Mouse (Mus musculus) CD4-positive, CD25-positive, alpha-beta regulatory T cell, adult 2 months (primary cell): ENCODE data around the gene Mkrn2os.

Source experiments
- DNase-seq: peaks from one replicate; pipeline ENCODE4 v3.0.0-alpha.2; 2012; ENCODE audit warnings: low read depth, low spot score

Gene Mkrn2os

DNA sequence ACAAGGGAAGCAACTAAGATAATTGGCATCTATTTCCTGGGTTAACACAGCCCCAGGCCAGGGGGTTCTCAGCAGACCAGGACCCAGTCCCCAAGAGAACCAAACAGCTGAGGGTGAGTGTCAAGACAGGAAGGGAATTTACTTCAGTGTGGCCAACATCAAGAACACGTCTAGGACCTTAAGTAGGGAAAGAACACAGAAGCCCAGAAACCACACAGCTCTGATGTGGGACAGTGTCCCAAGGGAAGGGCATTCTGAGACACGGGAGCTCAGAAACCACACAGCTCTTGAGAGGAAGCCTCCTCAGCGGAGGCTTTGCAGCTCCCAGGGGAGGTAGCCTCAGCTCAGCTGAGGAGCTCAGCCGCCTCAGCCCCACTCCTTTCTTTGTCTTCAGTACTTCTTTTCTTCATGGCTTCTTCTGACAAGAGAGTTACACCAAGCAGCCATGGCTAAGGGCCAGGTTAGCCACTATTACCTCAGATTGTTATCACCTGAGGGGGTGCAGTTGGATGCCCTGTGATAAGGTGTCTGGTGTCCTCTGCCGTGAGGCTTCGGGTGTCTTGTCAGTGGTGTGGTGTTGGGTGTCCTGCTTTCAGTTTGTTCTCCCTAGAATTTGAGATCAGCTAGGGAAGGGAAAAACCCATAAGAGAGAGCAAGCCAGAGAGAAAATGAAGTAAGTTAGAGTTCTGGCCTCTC is 8.8 kb downstream of the Mkrn2os start:
- DNase-seq, result no peak

DNA sequence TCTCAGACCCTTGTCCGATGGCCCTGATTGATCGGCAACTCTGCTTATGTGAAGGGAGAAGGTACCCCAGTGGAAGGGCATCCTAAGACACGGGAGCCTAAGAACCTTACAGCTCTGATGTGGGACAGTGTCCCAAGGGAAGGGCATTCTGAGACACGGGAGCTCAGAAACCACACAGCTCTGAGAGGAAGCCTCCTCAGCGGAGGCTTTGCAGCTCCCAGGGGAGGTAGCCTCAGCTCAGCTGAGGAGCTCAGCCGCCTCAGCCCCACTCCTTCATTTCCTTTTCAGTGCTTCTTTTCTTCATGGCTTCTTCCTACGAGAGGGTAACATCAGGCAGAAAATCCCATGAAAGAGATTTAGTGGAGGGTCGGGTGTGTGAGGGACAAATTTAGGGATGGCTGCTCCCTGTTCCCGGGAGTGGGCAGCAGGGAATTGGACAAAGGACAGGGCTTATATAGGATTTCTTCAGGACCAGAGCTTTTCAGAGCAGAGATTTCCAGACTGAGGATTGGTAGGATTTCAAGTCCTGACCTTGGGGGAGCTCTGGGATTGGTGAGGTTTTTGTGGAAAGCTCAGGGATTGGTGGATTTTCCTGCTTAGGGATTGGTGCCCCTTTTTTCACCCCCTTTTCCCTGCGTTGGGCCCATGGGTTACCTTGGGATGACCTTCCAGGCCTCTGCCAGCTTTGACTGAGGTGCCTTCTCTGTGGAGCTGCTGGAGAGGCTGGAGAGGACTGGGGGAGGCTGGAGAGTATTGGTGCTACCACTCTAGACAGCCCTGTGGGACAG is 9.9 kb downstream of the Mkrn2os start:
- no peak for DNase-seq

DNA sequence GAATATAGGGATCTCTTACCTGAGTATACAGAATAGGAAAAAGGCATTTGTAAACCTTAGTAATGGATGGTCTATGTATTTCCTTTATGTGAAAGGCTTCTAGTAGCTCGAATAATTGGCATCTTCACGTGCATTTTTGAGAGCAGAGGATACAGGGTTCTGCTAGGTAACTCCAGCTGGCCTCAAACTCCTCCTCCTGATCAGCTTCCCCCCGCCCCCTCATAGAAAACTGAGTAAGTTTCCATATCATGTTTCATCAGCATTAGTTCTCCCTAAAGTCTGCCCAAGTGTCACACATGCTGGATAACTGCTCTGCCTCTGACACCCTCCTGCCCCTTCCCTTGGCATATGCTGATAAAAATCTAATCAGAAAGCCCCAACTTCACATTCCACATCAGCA is 11.6 kb downstream of the Mkrn2os start:
- DNase-seq, result no peak

DNA sequence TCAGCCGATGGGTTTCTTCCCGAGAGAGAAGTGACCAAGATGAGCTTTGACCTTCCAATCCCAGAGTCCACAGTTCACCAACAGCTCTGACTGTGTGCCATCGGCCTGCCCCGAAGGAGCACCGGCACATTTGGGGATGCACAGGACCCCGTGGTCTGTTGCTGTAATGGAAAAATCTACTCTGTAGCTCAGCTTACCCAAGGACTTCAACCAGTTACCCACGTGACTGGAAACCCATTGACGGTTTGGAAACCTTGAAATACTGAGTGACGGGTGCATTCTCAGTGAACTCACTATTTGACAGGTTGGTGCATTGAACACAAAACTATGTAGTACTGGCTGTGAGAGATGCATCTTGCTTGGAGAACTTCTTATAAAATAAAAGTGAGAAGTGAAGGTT is 14.4 kb downstream of the Mkrn2os start:
- peak; percentile 76 for DNase-seq

DNA sequence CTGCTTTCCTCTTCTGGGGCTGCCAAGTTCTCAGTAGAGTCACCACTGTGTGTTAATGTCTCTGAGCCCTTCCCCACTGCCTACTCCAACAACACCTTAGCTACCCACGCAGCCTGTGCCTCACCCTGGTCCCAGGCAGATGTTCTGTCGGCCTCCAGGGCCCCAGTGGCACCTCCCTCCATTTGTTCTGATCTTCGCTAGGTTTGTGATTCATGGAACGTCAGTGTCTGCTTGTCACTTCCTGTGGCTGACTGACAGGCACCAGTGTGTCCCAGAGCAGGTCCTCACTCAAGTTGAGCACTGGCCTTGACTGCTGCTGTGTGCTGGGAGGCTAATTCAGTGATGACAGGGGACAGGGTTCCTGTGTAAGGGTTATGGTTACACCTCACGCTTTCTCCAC is 15.0 kb downstream of the Mkrn2os start:
- peak; percentile 75 for DNase-seq

DNA sequence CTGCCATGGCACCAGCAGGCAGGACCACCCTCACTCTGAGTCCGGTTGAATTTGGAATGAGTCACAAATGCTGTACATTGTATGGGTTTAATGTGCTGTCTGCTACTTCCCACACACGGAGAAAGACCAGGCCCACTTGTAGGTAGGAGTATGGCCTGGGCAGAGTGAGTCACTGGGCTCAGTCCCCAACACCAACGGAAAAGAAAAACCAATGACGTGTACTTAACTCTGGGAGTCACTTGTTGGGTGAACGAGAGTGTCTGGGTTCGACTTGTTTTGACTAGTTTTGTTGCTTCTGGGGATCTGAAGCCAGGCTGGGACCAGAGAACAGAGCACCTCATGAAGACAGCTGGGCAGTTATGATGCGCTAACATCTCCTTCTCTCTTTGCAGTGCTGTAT is 18.2 kb downstream of the Mkrn2os start:
- peak; percentile 59 for DNase-seq

DNA sequence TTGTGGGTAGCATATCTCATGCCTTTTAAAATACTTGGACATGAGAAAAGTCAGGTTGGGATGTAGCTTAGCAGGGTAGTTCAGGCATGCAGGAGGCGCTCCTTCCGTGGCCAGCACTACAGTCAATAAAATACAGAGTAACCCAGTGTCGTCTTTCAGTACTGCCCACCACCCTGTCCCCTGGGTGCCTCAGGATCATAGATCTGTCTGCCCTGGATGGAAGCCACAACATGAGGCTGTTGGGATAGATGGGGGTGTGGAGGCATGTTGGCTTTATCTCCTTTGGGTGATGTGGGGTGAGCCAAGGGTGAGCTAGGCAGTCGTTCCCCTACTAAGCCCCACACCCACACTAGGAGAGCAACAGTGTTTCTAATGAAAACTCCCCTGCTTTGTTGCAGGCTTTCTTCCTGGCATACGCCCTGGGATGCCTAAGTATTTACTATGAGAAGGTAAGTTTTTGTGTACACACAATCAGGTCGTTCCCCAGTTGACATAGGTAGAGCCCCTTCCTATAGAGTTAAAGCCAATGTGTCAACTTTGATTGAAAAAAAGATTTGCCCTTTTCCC is 26.8 kb downstream of the Mkrn2os start:
- DNase-seq, result no peak

DNA sequence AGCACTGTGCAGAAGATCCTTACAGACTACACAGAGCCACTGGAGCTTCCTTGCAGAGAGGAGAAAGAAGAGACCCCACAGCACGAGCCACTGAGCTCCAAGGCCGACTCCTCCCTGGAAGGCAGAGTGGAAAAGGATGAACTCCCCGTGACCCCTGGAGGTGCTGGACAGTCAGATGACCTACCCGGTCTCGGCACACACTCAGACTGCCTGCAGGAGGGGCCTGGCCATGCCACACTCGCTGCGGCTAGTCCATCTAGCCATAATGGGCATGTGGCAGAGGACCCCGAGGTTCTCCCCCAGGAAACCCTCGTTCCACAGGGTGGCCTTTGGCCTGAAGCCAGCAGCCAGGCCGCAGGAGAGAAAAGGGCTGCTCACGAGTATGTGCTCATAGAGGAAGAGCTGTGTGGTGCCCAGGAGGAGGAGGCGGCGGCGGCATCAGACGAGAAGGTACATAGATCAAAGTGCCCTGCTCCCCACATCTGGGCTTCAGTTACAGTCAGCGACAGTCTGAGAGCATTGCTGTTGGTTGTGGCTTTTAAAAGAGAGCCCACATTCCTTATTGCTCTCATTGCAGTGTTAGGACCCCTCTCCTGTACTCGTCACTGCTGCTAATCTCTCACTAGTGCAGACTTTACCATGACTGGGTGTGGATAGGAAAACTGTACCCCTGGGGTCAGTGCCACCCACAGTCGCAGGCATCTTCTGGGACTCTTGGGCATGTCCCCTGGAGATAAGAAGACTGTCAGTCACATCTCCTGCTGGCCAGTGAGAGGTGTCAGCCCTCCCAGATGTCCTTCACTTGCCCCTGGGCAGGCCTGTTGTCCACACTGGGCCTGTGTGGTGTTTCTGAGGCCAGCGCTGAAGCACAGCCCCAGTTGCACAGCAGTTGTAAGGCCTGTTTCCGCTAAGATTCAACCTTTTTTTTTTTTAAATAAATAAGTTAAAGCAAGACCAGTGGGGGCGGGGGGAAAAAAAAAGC is 32.4 kb downstream of the Mkrn2os start:
- DNase-seq, result peak; percentile 26

DNA sequence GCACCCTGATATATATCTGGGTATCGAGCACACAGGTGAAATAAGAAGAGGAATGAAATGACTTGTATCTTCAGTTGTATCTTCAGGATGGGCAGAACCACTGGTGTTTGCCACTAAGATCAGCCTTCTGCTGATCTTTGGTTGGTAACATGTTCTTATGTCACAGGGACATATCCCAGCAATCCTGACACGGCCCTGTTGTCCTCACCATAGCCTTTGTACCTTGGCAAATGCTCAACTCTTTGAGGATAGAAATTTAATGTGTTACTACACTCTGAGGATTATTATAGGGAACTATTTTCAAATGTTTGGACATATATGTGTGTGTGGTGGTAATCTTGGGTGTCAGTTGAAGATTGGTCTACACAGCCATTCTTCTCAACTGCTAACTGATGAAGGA is 34.2 kb downstream of the Mkrn2os start:
- no peak for DNase-seq

DNA sequence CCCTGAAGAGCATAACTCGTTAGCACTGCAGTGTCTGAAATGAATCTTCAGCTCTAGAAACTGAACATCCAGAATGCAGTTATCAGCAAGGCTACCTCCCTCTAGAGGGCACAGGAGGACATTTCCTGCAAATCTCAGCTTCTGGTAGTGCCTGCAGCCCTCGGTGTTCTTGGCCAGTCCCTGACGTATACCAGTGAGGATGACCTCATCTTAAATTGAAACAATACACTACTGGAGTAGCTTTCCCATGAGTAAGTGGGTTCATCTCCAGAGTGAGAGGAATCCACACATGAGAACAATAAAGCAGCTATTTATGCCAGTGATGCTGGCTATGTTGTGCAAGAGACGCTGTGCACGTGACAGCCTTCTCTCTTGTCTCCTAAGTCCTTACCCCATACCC is 36.9 kb downstream of the Mkrn2os start:
- no peak for DNase-seq

DNA sequence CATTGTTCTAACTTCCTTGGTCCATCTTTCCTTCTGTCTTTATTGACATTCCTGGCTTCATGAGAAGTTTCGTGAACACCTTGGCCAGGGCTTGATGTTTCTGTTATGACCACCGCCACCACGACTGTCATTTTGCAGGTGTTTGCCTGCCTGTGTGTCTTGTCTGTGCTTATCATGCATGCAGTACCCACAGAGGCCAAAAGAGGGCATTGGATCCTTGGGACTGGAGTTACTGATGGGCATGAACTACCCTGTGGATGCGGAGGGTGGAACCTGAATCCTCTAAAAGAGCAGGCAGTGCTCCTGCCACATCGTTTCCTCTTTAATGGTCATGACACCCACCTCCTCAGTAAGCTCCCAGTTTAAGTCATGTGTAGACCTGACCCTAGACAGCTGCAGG is 46.1 kb downstream of the Mkrn2os start:
- peak; percentile 64 for DNase-seq

DNA sequence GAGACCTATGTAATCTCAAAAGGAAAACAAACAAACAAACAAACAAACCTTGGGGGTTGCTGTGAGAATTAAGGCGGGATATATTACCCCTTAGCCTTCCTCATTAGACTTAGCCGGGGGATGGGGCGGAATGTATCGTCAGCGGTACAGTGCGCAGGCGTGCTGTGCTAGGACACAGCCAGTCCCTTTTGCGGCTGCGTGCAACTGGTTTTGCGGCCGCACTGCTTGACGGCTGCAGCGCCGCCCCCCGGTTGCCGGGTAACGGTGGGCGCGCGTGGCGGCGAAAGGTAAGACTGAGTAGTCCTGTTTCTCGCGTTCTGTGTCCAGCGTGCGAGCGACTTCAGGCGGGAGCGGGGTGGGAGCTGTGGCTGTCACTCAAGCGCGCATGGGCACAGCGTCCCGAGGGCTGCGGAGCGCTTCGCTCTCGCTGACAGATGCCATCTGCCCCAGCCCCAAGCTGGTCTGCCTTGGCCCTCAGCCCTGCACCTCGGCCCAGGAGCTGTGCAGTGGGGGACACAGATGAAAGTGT is 47.9 kb downstream of the Mkrn2os start, which contains the start of gene Tsen2:
Gene Tsen2, plus strand, starts transcription at position 223 of the 529 bp plus-strand sequence.
- peak; percentile 98 for DNase-seq

DNA sequence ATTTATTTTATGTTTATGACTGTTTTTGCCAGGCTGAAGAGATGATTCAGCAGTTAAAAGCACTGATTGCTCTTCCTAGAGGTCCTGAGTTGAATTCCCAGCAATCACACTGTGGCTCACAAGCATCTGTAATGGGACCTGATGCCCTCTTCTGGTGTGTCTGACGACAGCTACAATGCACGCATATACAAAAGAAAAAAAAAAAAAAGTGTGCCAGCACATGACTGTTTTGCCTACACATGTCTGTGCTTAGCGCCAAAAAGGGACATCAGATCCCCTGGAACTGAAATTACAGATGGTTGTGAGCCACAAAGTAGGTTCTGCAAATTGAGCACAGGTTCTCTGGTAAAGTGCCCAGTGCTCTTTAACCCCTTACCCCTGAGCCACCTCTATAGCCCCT is 50.0 kb downstream of the Mkrn2os start:
- DNase-seq, result no peak

DNA sequence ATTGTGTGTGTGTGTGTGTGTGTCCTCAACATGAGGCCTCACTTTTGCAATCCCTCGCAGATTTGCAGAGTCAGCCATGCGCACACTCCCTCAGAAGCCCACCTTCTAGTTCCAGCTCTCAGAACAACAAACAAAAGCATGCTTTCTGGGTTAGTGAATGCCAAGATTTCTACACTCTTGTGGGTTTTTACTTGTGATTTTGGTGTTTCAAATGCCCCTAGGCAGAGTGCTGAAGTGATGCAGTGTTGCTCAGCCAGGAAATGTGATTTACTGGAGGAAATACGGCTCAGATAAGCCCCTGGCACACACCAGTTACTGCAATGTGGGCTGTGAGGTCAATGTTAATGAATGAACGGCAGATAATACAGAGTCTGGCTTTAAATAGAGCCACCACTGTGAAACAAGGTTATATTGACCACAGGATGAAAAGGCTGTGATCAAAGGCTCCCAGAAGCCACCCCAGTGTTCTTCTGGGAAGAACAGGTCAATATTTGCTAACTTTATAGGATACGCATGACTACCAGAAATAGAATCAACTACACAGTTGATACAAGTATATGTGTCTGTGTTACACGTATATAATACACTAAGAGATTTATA is 50.6 kb downstream of the Mkrn2os start:
- no peak for DNase-seq

DNA sequence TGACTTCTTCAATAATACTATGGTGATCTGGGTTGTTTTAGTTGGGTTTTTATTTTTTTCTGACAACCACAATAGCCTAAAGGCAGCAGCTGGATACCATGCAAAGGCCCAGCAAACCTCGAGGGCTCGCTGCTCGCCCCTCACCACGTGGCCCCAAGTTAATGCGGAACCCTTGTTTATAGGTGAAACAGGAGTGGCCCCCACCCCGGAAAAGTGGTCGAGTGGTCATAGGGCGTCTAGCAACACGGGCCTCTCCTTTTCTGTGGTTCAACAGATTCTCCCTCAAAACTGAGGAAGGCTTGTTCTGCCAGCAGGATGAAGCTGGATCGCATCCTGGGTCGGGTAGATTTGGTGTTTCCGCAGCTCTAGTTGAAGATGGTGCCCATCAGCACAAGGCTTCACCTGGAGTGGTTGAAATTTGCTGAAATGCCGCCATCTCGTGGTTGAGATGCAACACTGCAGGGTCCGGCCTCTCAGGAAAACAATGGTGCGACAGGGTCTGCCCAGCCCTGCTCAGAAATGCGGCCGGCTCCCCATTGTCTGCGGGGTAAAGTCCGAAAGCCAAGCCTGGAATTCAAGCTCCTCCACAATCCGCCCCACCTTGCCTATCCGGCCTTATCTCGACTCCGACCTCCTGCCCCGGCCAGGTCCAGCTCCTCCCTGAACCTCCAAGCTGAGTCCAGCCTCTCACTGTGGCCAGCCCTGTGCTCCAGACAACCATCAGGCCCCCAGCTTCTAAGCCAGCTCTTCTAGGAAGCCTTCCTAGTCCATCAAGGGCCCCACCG is 53.5 kb downstream of the Mkrn2os start:
- DNase-seq, result peak; percentile 88

DNA sequence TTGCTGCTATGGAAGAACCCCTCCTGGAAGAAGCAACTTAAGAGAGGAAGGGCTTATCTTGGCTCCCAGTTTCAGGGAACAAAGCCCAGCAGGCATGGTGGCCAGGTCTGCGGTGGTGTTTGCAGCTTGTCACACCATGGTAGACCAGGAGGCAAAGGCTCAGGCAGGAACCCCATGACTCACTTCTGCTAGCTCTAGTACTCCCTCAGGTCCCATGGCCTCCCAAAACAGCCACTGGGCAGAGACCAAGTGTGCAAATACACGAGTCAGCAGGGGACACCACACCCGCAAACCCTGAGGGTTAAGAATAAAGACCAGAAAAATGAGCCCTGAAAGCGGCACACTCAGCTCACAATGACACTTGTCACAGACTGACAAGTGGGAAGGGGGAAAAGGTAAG is 56.2 kb downstream of the Mkrn2os start:
- no peak for DNase-seq

DNA sequence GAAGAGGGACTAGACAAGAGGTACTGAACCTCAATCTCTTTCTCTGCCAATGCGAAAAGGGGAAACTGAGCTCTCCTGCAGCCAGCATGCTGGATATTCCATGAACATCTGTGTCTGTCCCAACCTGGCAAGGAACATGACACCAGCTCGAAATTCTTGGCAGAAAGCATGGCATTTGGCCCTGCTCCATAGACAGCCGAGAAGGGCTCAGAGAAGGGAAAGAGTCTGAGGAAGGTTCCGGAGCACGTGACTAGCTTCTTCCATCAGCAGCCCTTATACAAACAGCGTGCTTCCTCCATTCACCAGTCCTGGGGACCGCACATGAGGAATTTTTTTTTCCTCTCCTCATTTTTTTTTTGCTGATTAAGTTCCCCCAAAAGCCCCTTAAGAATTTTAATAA is 57.8 kb downstream of the Mkrn2os start:
- DNase-seq, result no peak
